Mouse (Mus musculus) cortical plate, adult 2 months (tissue): ENCODE measurements at regions not wholly inside any gene's neighbourhood (a gene's known extent, or its start where the extent isn't known, plus 50 kb on each side); places are given as distances from the start of the nearest gene placed in this dataset.

Experiments used
- CTCF ChIP-seq: fragments of 200-500 bp; IDR thresholded peaks from 2 replicates; pipeline ENCODE4 v1.5.1; 2011; ENCODE audit warnings: mild to moderate bottlenecking, control low read depth, low read length; ENCODE audit not compliant: insufficient read depth; ENCODE audit errors: extremely low read depth
- POLR2A ChIP-seq: fragments of 200-500 bp; IDR thresholded peaks from 2 replicates; pipeline ENCODE4 v1.6.1; 2011; ENCODE audit warnings: mild to moderate bottlenecking, low read length, control low read depth; ENCODE audit not compliant: insufficient read depth; ENCODE audit errors: extremely low read depth

- no peak for TF ChIP-seq CTCF
- no peak for TF ChIP-seq POLR2A
Measured at GRCm38 (mm10) chr2:50554031-50554430, 257.4 kb upstream of the Mmadhc start.
